Mouse (Mus musculus) liver, adult 2 months (tissue): Measurements from ENCODE around the gene Tbc1d25.
A peak's percentile ranks its signal among the peaks of the same experiment; 100 is the strongest.

Source experiments
- CTCF ChIP-seq: fragments of 200-500 bp; IDR thresholded peaks from 2 replicates; pipeline ENCODE4 v1.5.1; 2011; ENCODE audit warnings: low read depth, low read length, control low read depth
- POLR2A ChIP-seq: fragments of 200-500 bp; IDR thresholded peaks from 2 replicates; pipeline ENCODE4 v1.6.1; 2011; ENCODE audit warnings: low read length, control low read depth; ENCODE audit not compliant: insufficient read depth; ENCODE audit errors: extremely low read depth

DNA sequence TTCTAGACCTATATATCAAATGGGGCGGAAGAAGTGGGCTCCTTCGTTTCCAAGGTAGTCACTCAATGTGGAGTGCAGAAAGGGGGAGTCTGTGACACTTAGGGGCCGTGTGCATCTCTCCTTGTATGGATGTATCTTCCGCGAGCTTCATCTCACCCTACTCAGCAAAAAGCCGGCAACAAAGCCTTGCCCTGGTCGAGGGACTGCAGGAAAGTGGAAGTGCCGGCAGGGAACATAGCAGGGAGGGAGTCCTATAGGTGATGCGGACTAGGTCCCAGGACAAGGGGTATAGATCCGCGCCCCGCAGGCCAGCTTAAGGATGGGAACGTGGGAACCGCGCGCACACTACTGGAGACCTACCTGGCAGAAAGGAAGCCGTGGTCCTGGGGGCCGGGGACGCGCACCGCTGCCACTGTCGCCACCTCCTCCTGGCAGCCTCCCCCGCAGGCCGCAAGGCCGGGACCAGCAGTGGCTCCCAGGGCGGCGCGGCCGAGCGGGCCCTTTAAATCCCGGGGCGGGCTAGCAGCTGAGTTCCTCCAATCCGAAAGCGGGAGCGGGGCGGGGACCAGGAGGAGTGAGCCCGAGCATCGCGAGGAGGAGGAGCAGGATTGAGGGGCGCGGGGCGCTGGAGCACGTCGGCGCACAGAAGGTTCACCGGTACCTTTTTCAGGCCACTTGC is 30.2 kb upstream of the Tbc1d25 start, which contains the start of gene Porcn:
- TF ChIP-seq CTCF (no peak), POLR2A (peak; percentile 36; the same call in 1 of the 2 replicates)
